Mouse (Mus musculus) kidney, embryonic 14.5 days (tissue): ENCODE results near the gene Cd300lf. TPM values are rescaled to one million over a fixed set of nuclear protein-coding genes. Genes with fewer than 3 reads are reported as not detected.

Experiments used
- ATAC-seq: fragments of 200-750 bp; cut with Nextera tagmentation; 2 replicates; pipeline ENCODE4 v1.8.0; 2017; ENCODE audit warnings: moderate number of reproducible peaks, mild to moderate bottlenecking, moderate TSS enrichment, moderate library complexity; ENCODE audit not compliant: low FRiP score, low TSS enrichment
- H3K27ac ChIP-seq: fragments of 300-500 bp; sonication (generic); 2 replicates; pipeline ENCODE4 v1.5.1; 2014; ENCODE audit warnings: low read depth, mild to moderate bottlenecking, low read length, moderate library complexity, mixed read lengths
- H3K27me3 ChIP-seq: fragments of 300-500 bp; sonication (generic); 2 replicates; pipeline ENCODE4 v1.6.1; 2014; ENCODE audit warnings: mild to moderate bottlenecking, low read length; ENCODE audit not compliant: control insufficient read depth, insufficient read depth
- H3K36me3 ChIP-seq: fragments of 300-500 bp; sonication (generic); 2 replicates; pipeline ENCODE4 v1.6.1; 2014; ENCODE audit warnings: low read length, mixed read lengths; ENCODE audit not compliant: control insufficient read depth, insufficient read depth
- H3K4me1 ChIP-seq: fragments of 300-500 bp; sonication (generic); 2 replicates; pipeline ENCODE4 v1.6.1; 2014; ENCODE audit warnings: low read length, mixed read lengths; ENCODE audit not compliant: control insufficient read depth, insufficient read depth
- H3K4me2 ChIP-seq: fragments of 300-500 bp; sonication (generic); replicated peaks from 2 replicates; pipeline ENCODE4 v1.6.1; 2014; ENCODE audit warnings: low read depth, mild to moderate bottlenecking, low read length
- H3K4me3 ChIP-seq: fragments of 300-500 bp; sonication (generic); 2 replicates; pipeline ENCODE4 v1.5.1; 2014; ENCODE audit warnings: mild to moderate bottlenecking, low read length
- H3K9ac ChIP-seq: fragments of 300-500 bp; sonication (generic); 2 replicates; pipeline ENCODE4 v1.6.1; 2014; ENCODE audit warnings: low read depth, mild to moderate bottlenecking, low read length, moderate library complexity
- H3K9me3 ChIP-seq: fragments of 300-500 bp; sonication (generic); 2 replicates; pipeline ENCODE4 v1.6.1; 2016; ENCODE audit warnings: low read length; ENCODE audit not compliant: control insufficient read depth
- WGBS: fragments of 180-500 bp; shearing (Covaris S2); extraction: QIAGEN DNeasy Blood & Tissue Kit; methylation state at CpG from one replicate; pipeline ENCODE4 v1.1.7; 2014; 5-methylcytosine and 5-hydroxymethylcytosine counted together
- polyA plus RNA-seq: library from polyadenylated mRNA; unstranded; fragments of >200 nt; fragmentation: Nextera tagmentation; extraction: Ambion mirVana; gene quantifications from 2 replicates; pipeline ENCODE4 v1.2.1, GENCODE M21; 2014

The Cd300lf gene
- polyA plus RNA-seq, 1 experiment from 2014 or later = 0.26 TPM

- 88% methylated on average over 25 of the region's 25 CpGs for WGBS
- Histone ChIP-seq H3K4me2 (no peak overlapping the region), H3K9ac (no peak overlapping the region), H3K27me3 (no peaks in the 10 kb centered on the region; the same call in 1 of the 2 replicates), H3K27ac (no peak overlapping the region), H3K4me3 (no peak overlapping the region), H3K36me3 (no peaks in the 10 kb centered on the region), H3K4me1 (no peaks in the 10 kb centered on the region), H3K9me3 (no peaks in the 10 kb centered on the region)
- ATAC-seq = no peak
Measured at GRCm38 (mm10) chr11:115103470-115104413, 30.1 kb downstream of the Cd300lf start.

- H3K9me3 ChIP-seq = no peaks in the 10 kb centered on the region
- H3K27ac ChIP-seq = no peak overlapping the region
- no peaks in the 10 kb centered on the region for H3K36me3 ChIP-seq
- H3K4me1 ChIP-seq = no peaks in the 10 kb centered on the region
- WGBS = 92% methylated on average over 9 of the region's 9 CpGs
- no peak overlapping the region for H3K9ac ChIP-seq
- H3K4me3 ChIP-seq = no peak overlapping the region
- H3K4me2 ChIP-seq = no peak overlapping the region
- H3K27me3 ChIP-seq = no peaks in the 10 kb centered on the region; the same call in 1 of the 2 replicates
- ATAC-seq = no peak
Measured at GRCm38 (mm10) chr11:115102116-115102515, 31.7 kb downstream of the Cd300lf start.

GRCm38 (mm10) chr11:115101615-115102051 lies 32.2 kb downstream of the Cd300lf start:
- no peak overlapping the region for H3K9ac ChIP-seq
- no peak overlapping the region for H3K27ac ChIP-seq
- H3K9me3 ChIP-seq = no peaks in the 10 kb centered on the region
- no peaks in the 10 kb centered on the region; the same call in 1 of the 2 replicates for H3K27me3 ChIP-seq
- H3K4me2 ChIP-seq = no peak overlapping the region
- no peak overlapping the region for H3K4me3 ChIP-seq
- no peaks in the 10 kb centered on the region for H3K4me1 ChIP-seq
- 37% methylated on average over 6 of the region's 6 CpGs for WGBS
- no peaks in the 10 kb centered on the region for H3K36me3 ChIP-seq
- ATAC-seq = no peak

- no peak overlapping the region for H3K4me3 ChIP-seq
- no peak overlapping the region for H3K4me2 ChIP-seq
- no peak for ATAC-seq
- H3K9me3 ChIP-seq = no peaks in the 10 kb centered on the region
- no peaks in the 10 kb centered on the region for H3K4me1 ChIP-seq
- H3K27ac ChIP-seq = no peak overlapping the region
- H3K9ac ChIP-seq = no peak overlapping the region
- no peaks in the 10 kb centered on the region for H3K36me3 ChIP-seq
- no peaks in the 10 kb centered on the region; the same call in 1 of the 2 replicates for H3K27me3 ChIP-seq
- 43% methylated on average over 7 of the region's 7 CpGs for WGBS
Measured at GRCm38 (mm10) chr11:115100741-115101140, 33.1 kb downstream of the Cd300lf start.

- H3K36me3 ChIP-seq = no peaks in the 10 kb centered on the region
- no peak overlapping the region for H3K27ac ChIP-seq
- 62% methylated on average over 5 of the region's 5 CpGs for WGBS
- ATAC-seq = no peak
- no peak overlapping the region for H3K4me3 ChIP-seq
- no peaks in the 10 kb centered on the region for H3K9me3 ChIP-seq
- H3K9ac ChIP-seq = no peak overlapping the region
- H3K4me1 ChIP-seq = no peaks in the 10 kb centered on the region
- H3K4me2 ChIP-seq = no peak overlapping the region
- no peaks in the 10 kb centered on the region; the same call in 1 of the 2 replicates for H3K27me3 ChIP-seq
Measured at GRCm38 (mm10) chr11:115100032-115100621, 33.7 kb downstream of the Cd300lf start.

GRCm38 (mm10) chr11:115099241-115099840 lies 34.5 kb downstream of the Cd300lf start:
- H3K36me3 ChIP-seq = no peaks in the 10 kb centered on the region
- no peaks in the 10 kb centered on the region for H3K9me3 ChIP-seq
- no peak overlapping the region for H3K4me2 ChIP-seq
- ATAC-seq = no peak
- no peak overlapping the region for H3K27ac ChIP-seq
- H3K27me3 ChIP-seq = no peaks in the 10 kb centered on the region; the same call in 1 of the 2 replicates
- no peak overlapping the region for H3K4me3 ChIP-seq
- no peak overlapping the region for H3K9ac ChIP-seq
- WGBS = 34% methylated on average over 16 of the region's 16 CpGs
- H3K4me1 ChIP-seq = no peaks in the 10 kb centered on the region

GRCm38 (mm10) chr11:115098203-115098932 lies 35.4 kb downstream of the Cd300lf start:
- ATAC-seq = no peak
- no peak overlapping the region for H3K4me2 ChIP-seq
- H3K27me3 ChIP-seq = no peaks in the 10 kb centered on the region; the same call in 1 of the 2 replicates
- no peaks in the 10 kb centered on the region for H3K36me3 ChIP-seq
- no peak overlapping the region for H3K4me3 ChIP-seq
- no peak overlapping the region for H3K9ac ChIP-seq
- H3K27ac ChIP-seq = no peak overlapping the region
- H3K4me1 ChIP-seq = no peaks in the 10 kb centered on the region
- 49% methylated on average over 10 of the region's 10 CpGs for WGBS
- peaks cover 1% of the 10 kb centered on the region; the same call in 1 of the 2 replicates for H3K9me3 ChIP-seq

GRCm38 (mm10) chr11:115092140-115092539 lies 41.7 kb downstream of the Cd300lf start:
- H3K27ac ChIP-seq = no peak overlapping the region
- 29% methylated on average over 4 of the region's 4 CpGs for WGBS
- no peaks in the 10 kb centered on the region for H3K4me1 ChIP-seq
- no peak for ATAC-seq
- no peak overlapping the region for H3K4me3 ChIP-seq
- H3K36me3 ChIP-seq = no peaks in the 10 kb centered on the region
- peak overlapping the region; percentile 11; the same call in 1 of the 2 replicates for H3K4me2 ChIP-seq
- H3K9ac ChIP-seq = no peak overlapping the region
- H3K27me3 ChIP-seq = peaks cover 22% of the 10 kb centered on the region
- H3K9me3 ChIP-seq = peaks cover 6% of the 10 kb centered on the region; the same call in 1 of the 2 replicates
